Mouse (Mus musculus): Measurements from ENCODE around the gene Thap12.

DNA sequence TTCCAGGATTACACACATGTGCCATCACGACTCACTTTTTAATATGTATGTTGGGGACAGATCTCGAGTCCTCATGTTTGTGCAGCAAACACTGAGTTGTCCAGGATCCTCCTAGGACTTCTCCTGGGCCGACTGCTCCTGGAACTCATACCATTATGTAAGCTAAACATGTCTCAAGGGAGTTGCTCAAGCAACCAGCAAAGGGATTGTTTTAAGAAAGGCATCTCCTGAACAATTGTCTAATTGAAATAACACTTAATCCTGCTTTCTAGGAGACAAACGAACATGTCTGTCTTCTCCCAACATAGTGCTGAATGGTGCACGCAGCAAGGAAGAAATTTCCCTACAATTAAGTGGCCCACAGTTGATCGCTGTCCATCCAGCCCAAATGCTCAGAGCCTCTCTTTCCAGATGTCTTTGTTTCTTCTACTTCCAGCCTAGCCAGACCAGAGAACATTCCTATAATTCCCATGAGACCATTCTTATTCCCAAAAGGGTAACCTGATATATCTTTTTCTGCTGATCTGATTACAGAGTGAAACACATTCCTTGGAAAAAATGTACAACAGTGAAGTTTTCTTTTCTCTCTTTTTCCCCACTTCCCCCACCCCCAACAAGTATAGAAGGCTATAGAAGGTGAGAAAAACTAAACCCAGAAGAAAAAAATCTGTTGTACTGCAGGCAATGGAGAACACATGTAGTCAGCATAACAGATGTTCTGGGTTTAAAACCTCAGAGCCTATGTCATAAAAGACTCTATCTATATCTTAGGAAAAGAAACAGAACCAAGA, 34.8 kb upstream of the Thap12 start:
- TF ChIP-seq CTCF (IDR thresholded peaks at IDR 0.05; ENCODE audit: insufficient read depth, low read length): no peak
- no peak for TF ChIP-seq POLR2A (IDR thresholded peaks at IDR 0.05; ENCODE audit: borderline replicate concordance, extremely low read depth, low read depth, low read length)

All from lung, adult 2 months (tissue).